Comparison of ENCODE assay signal across 8 mouse cellular contexts in the genomic region with DNA sequence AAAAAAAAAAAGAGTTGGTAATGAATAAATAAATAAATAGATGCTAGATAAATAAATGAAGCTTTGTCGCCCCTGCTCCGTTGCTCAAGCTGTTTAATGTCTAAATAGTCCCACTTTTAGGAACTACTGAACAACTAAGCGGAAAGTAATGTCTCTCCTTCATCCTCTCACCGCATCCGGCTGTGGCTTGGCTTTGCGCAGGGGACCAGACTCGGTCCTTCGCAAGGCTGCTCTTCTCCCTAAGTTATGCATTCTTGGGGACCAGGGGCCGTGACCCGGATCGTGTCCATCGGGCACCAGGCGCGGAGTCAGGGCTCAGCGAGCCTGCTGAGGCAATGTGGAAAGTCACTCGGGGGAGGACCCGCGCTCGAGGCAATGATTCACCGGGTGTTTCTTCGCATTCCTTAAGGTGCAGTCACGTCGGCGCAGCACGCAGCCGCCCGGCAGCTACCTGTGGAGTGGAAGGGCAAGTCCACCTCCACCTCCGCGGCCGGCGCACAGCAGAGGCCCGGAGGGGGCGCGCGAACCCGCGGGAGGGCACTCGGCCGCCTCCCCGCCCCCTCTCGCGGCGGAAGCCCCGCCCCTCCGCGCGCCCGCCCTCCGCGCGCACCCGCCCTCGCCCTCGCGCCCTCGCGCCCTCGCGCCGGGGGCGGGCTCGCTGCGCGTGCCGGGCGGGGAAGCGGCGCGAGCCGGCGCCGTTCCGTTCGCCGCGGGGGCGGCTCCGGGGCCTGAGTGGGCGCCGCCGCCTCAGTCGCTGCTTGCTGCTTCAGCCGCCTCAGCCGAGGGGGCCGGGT. TPM values are rescaled to one million over a fixed set of nuclear protein-coding genes. Genes with fewer than 3 reads are reported as not detected.
DNase-seq lines count a peak whose midpoint lies in the region; ATAC-seq and TF ChIP-seq lines count a peak whose summit lies in the region.

Gene Dtnb, plus strand, starts transcription at position 595 of the 794 bp plus-strand sequence.

- no peaks in the 10 kb centered on the region for H3K9me3 ChIP-seq in heart, embryonic 14.5 days (ENCODE audit: control insufficient read depth, low read length)
- H3K9me3 ChIP-seq in liver, embryonic 15.5 days (replicated peaks), result no peaks in the 10 kb centered on the region
- no peaks in the 10 kb centered on the region for H3K9me3 ChIP-seq in neural tube, embryonic 12.5 days
- no peaks in the 10 kb centered on the region for H3K9me3 ChIP-seq in stomach, postnatal 0 days (ENCODE audit: control insufficient read depth, low read length)

- TF ChIP-seq CTCF in stomach, postnatal 0 days (IDR thresholded peaks at IDR 0.05; ENCODE audit: low read depth), result peak; percentile 22; the same call in 1 of the 2 replicates

- H3K27ac ChIP-seq in brown adipose tissue, adult 24 weeks (replicated peaks; ENCODE audit: low read depth, low read length), result no peak within 1 kb of the TSS
- peak within 1 kb of the TSS; percentile 63 to 87 for H3K27ac ChIP-seq in heart, embryonic 14.5 days (replicated peaks in 1 of 2; ENCODE audit: control insufficient read depth in 1 of 2, insufficient read depth in 1 of 2, low read depth in 2 of 2, low read length in 2 of 2)
- H3K27ac ChIP-seq in liver, embryonic 15.5 days (replicated peaks), result peak within 1 kb of the TSS; percentile 88
- H3K27ac ChIP-seq in neural tube, embryonic 12.5 days, result peak within 1 kb of the TSS; percentile 66; the same call in 1 of the 2 replicates
- H3K27ac ChIP-seq in stomach, postnatal 0 days (replicated peaks), result peak within 1 kb of the TSS; percentile 92

- TF ChIP-seq EP300 in stomach, postnatal 0 days (optimal IDR thresholded peaks at IDR 0.05), result no peak

- peak within 1 kb of the TSS; percentile 90 for H3K4me2 ChIP-seq in heart, embryonic 14.5 days (ENCODE audit: low read length)
- H3K4me2 ChIP-seq in liver, embryonic 15.5 days, result peak within 1 kb of the TSS; percentile 92
- H3K4me2 ChIP-seq in neural tube, embryonic 12.5 days (replicated peaks), result peak within 1 kb of the TSS; percentile 84
- H3K4me2 ChIP-seq in stomach, postnatal 0 days (replicated peaks; ENCODE audit: low read depth), result peak within 1 kb of the TSS; percentile 76

- no peaks in the 10 kb centered on the region for H3K36me3 ChIP-seq in heart, embryonic 14.5 days (ENCODE audit: control insufficient read depth, insufficient read depth, low read length)
- no peaks in the 10 kb centered on the region; the same call in 1 of the 2 replicates for H3K36me3 ChIP-seq in liver, embryonic 15.5 days (replicated peaks)
- no peaks in the 10 kb centered on the region for H3K36me3 ChIP-seq in neural tube, embryonic 12.5 days
- no peaks in the 10 kb centered on the region for H3K36me3 ChIP-seq in stomach, postnatal 0 days (ENCODE audit: control insufficient read depth, insufficient read depth, low read length)

- ATAC-seq in heart, embryonic 14.5 days (ENCODE audit: insufficient number of reproducible peaks, insufficient read depth, low FRiP score, low read depth), result peak; percentile 84
- peak; percentile 89 for ATAC-seq in liver, embryonic 15.5 days (ENCODE audit: insufficient read depth)
- ATAC-seq in neural tube, embryonic 12.5 days (ENCODE audit: low FRiP score, low read depth), result peak; percentile 84
- peak; percentile 94 for ATAC-seq in stomach, postnatal 0 days (ENCODE audit: low FRiP score, low TSS enrichment)

- peak within 1 kb of the TSS; percentile 96 for H3K4me3 ChIP-seq in brown adipose tissue, adult 24 weeks (ENCODE audit: insufficient read depth, low read depth, low read length)
- H3K4me3 ChIP-seq in heart, embryonic 14.5 days (ENCODE audit: control insufficient read depth in 1 of 2, insufficient read depth in 1 of 2, low read depth in 1 of 2, low read length in 2 of 2), result peak within 1 kb of the TSS; percentile 83 to 93
- H3K4me3 ChIP-seq in liver, embryonic 15.5 days (replicated peaks), result peak within 1 kb of the TSS; percentile 95
- H3K4me3 ChIP-seq in neural tube, embryonic 12.5 days, result peak within 1 kb of the TSS; percentile 84
- peak within 1 kb of the TSS; percentile 86 for H3K4me3 ChIP-seq in stomach, postnatal 0 days (ENCODE audit: low read depth, low read length)

- DNase-seq in CD4-positive helper T cell, adult 2 months (ENCODE audit: low read depth, low spot score), result peak; percentile 81
- DNase-seq in fibroblast of lung, adult 2 months (ENCODE audit: low read depth), result peak; percentile 38
- peak; percentile 88 for DNase-seq in kidney, postnatal 14 days
- peak; percentile 86 for DNase-seq in stomach, postnatal 0 days (ENCODE audit: low spot score)

- WGBS in heart, embryonic 14.5 days, result 3% methylated on average over 47 of the region's 85 CpGs
- under 1% methylated on average over 71 of the region's 85 CpGs for WGBS in liver, embryonic 15.5 days (ENCODE audit: insufficient replicate concordance)
- WGBS in neural tube, embryonic 12.5 days, result 2% methylated on average over 73 of the region's 85 CpGs
- WGBS in stomach, postnatal 0 days, result 1% methylated on average over 57 of the region's 85 CpGs

- peak within 1 kb of the TSS; percentile 88 for H3K9ac ChIP-seq in heart, embryonic 14.5 days (ENCODE audit: low read length)
- H3K9ac ChIP-seq in liver, embryonic 15.5 days, result peak within 1 kb of the TSS; percentile 96
- peak within 1 kb of the TSS; percentile 90 for H3K9ac ChIP-seq in neural tube, embryonic 12.5 days
- H3K9ac ChIP-seq in stomach, postnatal 0 days (ENCODE audit: low read length), result peak within 1 kb of the TSS; percentile 90

- H3K4me1 ChIP-seq in brown adipose tissue, adult 24 weeks (ENCODE audit: control insufficient read depth, insufficient read depth, insufficient read length, low read length), result no peaks in the 10 kb centered on the region
- peaks cover 5 to 24% of the 10 kb centered on the region in 2 experiments for H3K4me1 ChIP-seq in heart, embryonic 14.5 days (ENCODE audit: control insufficient read depth in 2 of 2, insufficient read depth in 2 of 2, low read length in 2 of 2)
- peaks cover 41% of the 10 kb centered on the region for H3K4me1 ChIP-seq in liver, embryonic 15.5 days (replicated peaks)
- H3K4me1 ChIP-seq in neural tube, embryonic 12.5 days, result peaks cover 10% of the 10 kb centered on the region
- H3K4me1 ChIP-seq in stomach, postnatal 0 days (replicated peaks; ENCODE audit: control insufficient read depth, insufficient read depth), result no peaks in the 10 kb centered on the region

- no peaks in the 10 kb centered on the region for H3K27me3 ChIP-seq in heart, embryonic 14.5 days (ENCODE audit: control insufficient read depth, insufficient read depth, low read length)
- H3K27me3 ChIP-seq in liver, embryonic 15.5 days, result no peaks in the 10 kb centered on the region
- no peaks in the 10 kb centered on the region for H3K27me3 ChIP-seq in neural tube, embryonic 12.5 days (replicated peaks)
- H3K27me3 ChIP-seq in stomach, postnatal 0 days (ENCODE audit: control insufficient read depth, insufficient read depth, low read length), result no peaks in the 10 kb centered on the region

RNA-seq across cellular contexts. Expression of gene Dtnb, which starts in this region (rescaled TPM):
- polyA plus RNA-seq in brown adipose tissue, adult 24 weeks (2012; ENCODE audit: insufficient read depth, insufficient read length, missing spikeins), result 2.0 and 2.2 TPM in 2 replicates
- 18.0 and 19.6 TPM in 2 replicates for polyA plus RNA-seq in heart, embryonic 14.5 days (2014; fragmentation: Nextera tagmentation; extraction: Ambion mirVana)
- 21.5 and 25.5 TPM in 2 replicates for polyA plus RNA-seq in liver, embryonic 15.5 days (2015; fragmentation: Nextera tagmentation; extraction: Ambion mirVana)
- 45.0 and 46.1 TPM in 2 replicates for polyA plus RNA-seq in neural tube, embryonic 12.5 days (2016; fragmentation: Nextera tagmentation; extraction: Ambion mirVana)
- polyA plus RNA-seq in stomach, postnatal 0 days (2015; fragmentation: Nextera tagmentation; extraction: Ambion mirVana), result 12.6 and 18.2 TPM in 2 replicates

Comparison
In these comparisons a context has a peak if more than half of its experiments do, and no peak if none do; other contexts are left out.
1. DNase-seq: peak in every context shown above with its lines; median percentile 88 in kidney, postnatal 14 days; 86 in stomach, postnatal 0 days; 81 in CD4-positive helper T cell, adult 2 months; 38 in fibroblast of lung, adult 2 months.